13 mouse cellular contexts compared by ENCODE assay signal in genomic region chr17:31901461-31902204, GRCm38 (mm10). TPM values are rescaled to one million over a fixed set of nuclear protein-coding genes. Genes with fewer than 3 reads are reported as not detected.
A peak's percentile ranks its signal among the peaks of the same experiment; 100 is the strongest.
DNase-seq lines count a peak whose midpoint lies in the region; ATAC-seq and TF ChIP-seq lines count a peak whose summit lies in the region.
"Had no signal": no experiment of that assay in that cellular context is flagged by ENCODE, and none has a peak within 500 bp of the region (broad histone marks: within the 10 kb centered on the region; RNA-seq: fewer than 3 reads in every experiment).

No protein-coding gene starts in this region.

- peaks cover 42% of the 10 kb centered on the region for H3K4me1 ChIP-seq in heart, embryonic 12.5 days (replicated peaks)
- H3K4me1 ChIP-seq: midbrain, embryonic 10.5 days had no signal

- no peak for ATAC-seq in heart, embryonic 12.5 days (ENCODE audit: insufficient number of reproducible peaks, low FRiP score)
- ATAC-seq: forebrain, embryonic 16.5 days had no signal

- H3K9ac ChIP-seq in heart, embryonic 12.5 days: 0 out of 2 replicates have a peak overlapping the region, but pooled peaks have one; percentile 29

- H3K27ac ChIP-seq in gastrocnemius, adult 2 months: peak overlapping the region; percentile 63
- peak overlapping the region; percentile 60; the same call in 1 of the 2 replicates for H3K27ac ChIP-seq in heart, embryonic 12.5 days (ENCODE audit: poor library complexity, severe bottlenecking)
- H3K27ac ChIP-seq: layer of hippocampus, adult 2 months; midbrain, embryonic 10.5 days had no signal

- peak overlapping the region; percentile 17; the same call in 1 of the 2 replicates for H3K4me2 ChIP-seq in heart, embryonic 12.5 days

- H3K4me3 ChIP-seq in gastrocnemius, adult 2 months: no peak overlapping the region
- no peak overlapping the region for H3K4me3 ChIP-seq in heart, embryonic 12.5 days
- H3K4me3 ChIP-seq: layer of hippocampus, adult 2 months; midbrain, embryonic 10.5 days had no signal

- intact Hi-C loops in gastrocnemius, adult 2 months (cut with DNase I): loop anchor here (1.0 kb wide), 1 partner anchor 40 kb away; no protein-coding TSS in a partner anchor

- peak; percentile 28 for DNase-seq in gastrocnemius, adult 2 months
- DNase-seq in gastrocnemius, postnatal 4 days (ENCODE audit: low spot score in 2 of 2): no peak
- peak; percentile 68 to 90 for DNase-seq in kidney, postnatal 25 days
- DNase-seq in lung, postnatal 14 days: peak; percentile 57
- DNase-seq in spleen, adult 12 weeks (ENCODE audit: low spot score): no peak
- DNase-seq in frontal cortex, adult 2 months (ENCODE audit: extremely low spot score in 1 of 2, low spot score in 1 of 2): no peak
- DNase-seq in cerebellum, postnatal 14 days: no peak
- DNase-seq: cerebellum, postnatal 25 days; thymus, adult 18-20 months had no signal

- no peaks in the 10 kb centered on the region for H3K36me3 ChIP-seq in heart, embryonic 12.5 days
- H3K36me3 ChIP-seq: midbrain, embryonic 10.5 days had no signal

- TF ChIP-seq CTCF in gastrocnemius, adult 2 months (IDR thresholded peaks at IDR 0.05): no peak

- no peaks in the 10 kb centered on the region for H3K27me3 ChIP-seq in heart, embryonic 12.5 days (replicated peaks)

- WGBS in heart, embryonic 12.5 days: 27% methylated on average over 11 of the region's 11 CpGs

- H3K9me3 ChIP-seq in heart, embryonic 12.5 days (replicated peaks): no peaks in the 10 kb centered on the region
- H3K9me3 ChIP-seq: midbrain, embryonic 10.5 days had no signal

RNA-seq across cellular contexts. Expression of gene Sik1, which starts 46.0 kb away (rescaled TPM):
- total RNA-seq in gastrocnemius, adult 2 months (2021): 10 to 100 TPM; 13.4 to 58.6 TPM
- total RNA-seq in gastrocnemius, postnatal 4 days (2021): 10 to 100 TPM; 80.3 to 83.2 TPM
- polyA plus RNA-seq in heart, embryonic 12.5 days (2016; fragmentation: Nextera tagmentation; extraction: Ambion mirVana): 23.3 and 24.3 TPM in 2 replicates
- 14.1 and 18.7 TPM in 2 replicates for polyA plus RNA-seq in frontal cortex, adult 2 months (2012; rRNA removed)

Comparison
In these comparisons a context has a peak if more than half of its experiments do, and no peak if none do; other contexts are left out.
1. DNase-seq: peak in gastrocnemius, adult 2 months (single experiment), kidney, postnatal 25 days (2 of 2) and lung, postnatal 14 days (single experiment); none in gastrocnemius, postnatal 4 days (0 of 2), spleen, adult 12 weeks (single experiment), frontal cortex, adult 2 months (0 of 2) and cerebellum, postnatal 14 days (0 of 2).